Mouse (Mus musculus) heart, adult 9 months (tissue): ENCODE measurements around the gene Panx1.

Source experiments
- DNase-seq, 2 experiments: peaks; one replicate each; pipeline ENCODE4 v3.0.0; 2022; ENCODE audit warnings: low spot score in 2 of 2

Gene Panx1

GRCm38 (mm10) chr9:15045084-15045669, at the start of gene Panx1:
TSS of gene Panx1 (minus strand) at chr9:15045478.
- peak; percentile 61 to 67 for DNase-seq

GRCm38 (mm10) chr9:15068686-15069295, 23.5 kb upstream of the Panx1 start:
- no peak for DNase-seq

- no peak for DNase-seq
Observed at GRCm38 (mm10) chr9:15067995-15068685, 22.9 kb upstream of the Panx1 start.

GRCm38 (mm10) chr9:15064176-15064575, 18.9 kb upstream of the Panx1 start:
- DNase-seq, result no peak

- DNase-seq, result no peak
Observed at GRCm38 (mm10) chr9:15060847-15061246, 15.6 kb upstream of the Panx1 start.

GRCm38 (mm10) chr9:15060026-15060425, 14.7 kb upstream of the Panx1 start:
- DNase-seq, result no peak

- DNase-seq, result no peak
Observed at GRCm38 (mm10) chr9:15045740-15046139, 462 bp upstream of the Panx1 start.

GRCm38 (mm10) chr9:15044391-15045083, 741 bp downstream of the Panx1 start:
- DNase-seq, result no peak

- DNase-seq, result no peak
Observed at GRCm38 (mm10) chr9:15041556-15041955, 3.7 kb downstream of the Panx1 start.

GRCm38 (mm10) chr9:15039848-15040247, 5.4 kb downstream of the Panx1 start:
- no peak for DNase-seq

GRCm38 (mm10) chr9:15037704-15038103, 7.6 kb downstream of the Panx1 start:
- no peak for DNase-seq

GRCm38 (mm10) chr9:15037237-15037636, 8.0 kb downstream of the Panx1 start:
- DNase-seq, result no peak

- no peak for DNase-seq
Observed at GRCm38 (mm10) chr9:15036807-15037206, 8.5 kb downstream of the Panx1 start.

- no peak for DNase-seq
Observed at GRCm38 (mm10) chr9:15036405-15036804, 8.9 kb downstream of the Panx1 start.

- no peak for DNase-seq
Observed at GRCm38 (mm10) chr9:15035979-15036378, 9.3 kb downstream of the Panx1 start.

- peak; percentile 55 to 65 for DNase-seq
Observed at GRCm38 (mm10) chr9:15034546-15035273, 10.6 kb downstream of the Panx1 start.

GRCm38 (mm10) chr9:15033568-15034160, 11.6 kb downstream of the Panx1 start:
- no peak for DNase-seq

- DNase-seq, result no peak
Observed at GRCm38 (mm10) chr9:15032797-15033196, 12.5 kb downstream of the Panx1 start.

- DNase-seq, result peak; percentile 58 to 69
Observed at GRCm38 (mm10) chr9:15030771-15031170, 14.5 kb downstream of the Panx1 start.

GRCm38 (mm10) chr9:15029025-15029727, 16.1 kb downstream of the Panx1 start:
- no peak for DNase-seq

GRCm38 (mm10) chr9:15027725-15028124, 17.6 kb downstream of the Panx1 start:
- DNase-seq, result no peak
